Mouse (Mus musculus): ENCODE data around the gene Crim1.

The Crim1 gene

DNA sequence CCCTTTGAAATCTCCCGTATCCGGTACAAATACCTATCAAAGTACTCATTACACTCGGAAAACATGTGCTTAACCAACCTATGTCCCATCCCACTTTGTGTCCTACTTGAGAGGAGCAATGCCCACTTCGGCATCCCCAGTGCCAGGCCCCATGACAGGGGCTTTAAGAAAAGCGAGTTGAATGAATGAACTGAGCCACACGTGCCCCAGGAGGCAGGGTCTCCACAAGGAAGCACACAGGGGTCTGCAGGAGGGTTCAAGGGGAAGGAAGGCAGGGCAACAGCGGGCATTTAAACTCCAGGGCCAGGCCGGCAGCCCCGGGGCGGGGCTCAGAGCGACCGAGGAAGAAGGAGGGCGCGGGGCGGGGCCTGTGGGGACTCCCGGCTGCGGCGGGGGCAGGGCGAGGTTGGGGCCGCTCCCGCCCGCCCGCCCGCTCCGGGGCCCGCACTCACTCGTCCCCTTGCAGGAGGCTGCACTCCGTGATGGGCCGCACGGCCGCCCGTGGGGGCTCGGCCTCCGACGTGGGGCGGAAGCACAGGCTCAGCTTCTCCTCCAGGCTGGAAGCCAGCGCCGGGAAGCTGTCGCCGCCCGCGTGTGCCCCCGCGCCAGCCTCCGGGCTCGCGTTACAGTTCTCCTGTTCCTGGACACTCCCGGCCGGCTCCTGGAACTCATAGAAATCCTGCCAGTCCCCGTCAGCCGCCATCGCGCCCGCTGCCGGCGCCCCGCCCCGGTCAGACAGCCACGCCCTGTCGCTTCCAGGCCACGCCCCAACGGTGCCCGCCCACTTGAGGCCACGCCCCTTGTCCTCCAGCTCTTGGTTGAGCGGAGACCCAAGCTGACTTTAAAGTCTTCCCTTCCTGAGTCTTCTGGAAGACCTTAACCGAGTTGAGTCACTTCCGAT is 217.6 kb downstream of the Crim1 start, which contains the start of gene Fez2:
TSS of gene Fez2 (minus strand) at position 772 of the 901 bp plus-strand sequence.
- DNase-seq (ENCODE audit: low spot score in 2 of 2), result peak; percentile 91 to 96

DNA sequence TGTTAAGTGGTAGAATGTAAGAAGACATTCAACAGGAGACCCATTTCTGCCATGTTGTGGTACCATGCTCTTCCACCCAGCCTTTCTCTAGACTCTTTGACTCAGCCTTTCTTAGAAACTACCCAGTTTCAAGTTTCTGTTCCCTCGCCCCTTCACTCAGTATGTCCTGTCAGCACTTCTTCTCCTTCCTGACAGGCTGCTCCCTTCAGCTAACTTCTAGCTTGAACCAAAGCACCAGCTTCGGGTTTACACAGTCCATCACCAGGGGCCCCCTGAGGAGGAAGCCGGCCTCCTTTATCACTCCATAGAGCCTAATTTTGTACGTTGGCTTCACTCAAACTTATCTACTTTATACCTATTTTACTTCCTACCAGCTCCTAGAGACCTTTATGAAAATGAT is 219.2 kb downstream of the Crim1 start:
- DNase-seq (ENCODE audit: low spot score in 2 of 2), result no peak

DNA sequence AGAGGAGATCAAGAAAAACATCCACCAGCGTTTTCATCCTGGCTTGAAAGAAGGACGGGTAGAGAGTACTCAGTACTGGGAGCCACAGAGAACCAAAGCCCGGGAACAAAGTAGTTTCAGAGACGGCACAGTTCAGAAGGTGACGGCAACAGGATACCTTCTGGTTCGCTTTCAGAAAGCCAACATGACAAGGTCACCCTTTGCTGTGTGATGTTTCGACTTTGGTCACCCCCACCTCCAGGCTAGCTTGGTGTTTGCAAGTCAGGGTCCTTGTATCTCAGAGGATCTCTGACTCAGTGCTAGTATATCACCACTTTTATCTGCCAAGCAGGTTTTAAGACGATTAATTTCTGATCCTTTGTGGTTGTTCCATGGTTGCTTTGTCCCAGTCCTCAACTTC is 225.0 kb downstream of the Crim1 start:
- DNase-seq (ENCODE audit: low spot score in 2 of 2), result no peak
